Mouse (Mus musculus): Measurements from ENCODE around the gene Diablo.
"Not testable (repeated sequence)": the region's sequence is repeated elsewhere in the genome, so short reads cannot be mapped to it uniquely, and the experiment has no call there.

The Diablo gene

GRCm38 (mm10) chr5:123523692-123524392, at the start of gene Diablo:
TSS of gene Diablo (minus strand) at chr5:123524176.
- DNase-seq = peak; percentile 98

GRCm38 (mm10) chr5:123573362-123573761, 49.4 kb upstream of the Diablo start:
- no peak for DNase-seq

- peak; percentile 99 for DNase-seq
These were observed 48.6 kb upstream of the Diablo start, which contains the start of gene Vps33a for GRCm38 (mm10) chr5:123572357-123573186. TSS of gene Vps33a (minus strand) at chr5:123573038.

GRCm38 (mm10) chr5:123561128-123561527, 37.2 kb upstream of the Diablo start:
- DNase-seq = no peak

GRCm38 (mm10) chr5:123559588-123559987, 35.6 kb upstream of the Diablo start:
- DNase-seq = no peak

GRCm38 (mm10) chr5:123556451-123556850, 32.5 kb upstream of the Diablo start:
- DNase-seq = peak; percentile 89 to 90

- no peak for DNase-seq
These were observed 31.7 kb upstream of the Diablo start for GRCm38 (mm10) chr5:123555693-123556092.

- DNase-seq = no peak
These were observed 9.8 kb upstream of the Diablo start for GRCm38 (mm10) chr5:123533801-123534200.

GRCm38 (mm10) chr5:123530056-123530455, 6.1 kb upstream of the Diablo start:
- no peak for DNase-seq

- DNase-seq = no peak
These were observed 4.7 kb upstream of the Diablo start for GRCm38 (mm10) chr5:123528641-123529040.

- no peak for DNase-seq
These were observed 2.0 kb upstream of the Diablo start for GRCm38 (mm10) chr5:123525916-123526495.

- no peak for DNase-seq
These were observed 1.3 kb upstream of the Diablo start, which contains the start of gene Gm49027 for GRCm38 (mm10) chr5:123525281-123525680. TSS of gene Gm49027 (minus strand) at chr5:123525488.

- no peak for DNase-seq
These were observed 396 bp upstream of the Diablo start for GRCm38 (mm10) chr5:123524393-123524750.

- DNase-seq = peak in 1 of 2 experiments; percentile 1
These were observed 1.8 kb downstream of the Diablo start for GRCm38 (mm10) chr5:123522166-123522565.

- peak in 1 of 2 experiments; percentile 1 for DNase-seq
These were observed 2.4 kb downstream of the Diablo start for GRCm38 (mm10) chr5:123521621-123522020.

GRCm38 (mm10) chr5:123520666-123521065, 3.3 kb downstream of the Diablo start:
- DNase-seq = peak in 1 of 2 experiments; percentile 1

- no peak for DNase-seq
These were observed 9.1 kb downstream of the Diablo start for GRCm38 (mm10) chr5:123514871-123515270.

- DNase-seq = no peak
These were observed 11.9 kb downstream of the Diablo start for GRCm38 (mm10) chr5:123512102-123512501.

GRCm38 (mm10) chr5:123511426-123511825, 12.6 kb downstream of the Diablo start:
- not testable (repeated sequence) for DNase-seq

- no peak for DNase-seq
These were observed 13.8 kb downstream of the Diablo start, which contains the start of gene B3gnt4 for GRCm38 (mm10) chr5:123510160-123510559. TSS of gene B3gnt4 (plus strand) at chr5:123510460.

GRCm38 (mm10) chr5:123508921-123509320, 15.1 kb downstream of the Diablo start:
- no peak for DNase-seq

GRCm38 (mm10) chr5:123507936-123508723, 15.8 kb downstream of the Diablo start:
- DNase-seq = peak; percentile 76 to 83
